Comparison of ENCODE assay signal across 13 mouse cellular contexts in genomic region chr9:30580500-30580899, GRCm38 (mm10).
"Had no signal": no experiment of that assay in that cellular context is flagged by ENCODE, and none has a peak within 500 bp of the region (broad histone marks: within the 10 kb centered on the region; RNA-seq: fewer than 3 reads in every experiment).

No protein-coding gene starts in this region.

- H3K27me3 ChIP-seq: kidney, embryonic 15.5 days; limb, embryonic 15.5 days; midbrain, embryonic 15.5 days; neural tube, embryonic 12.5 days had no signal

- H3K27ac ChIP-seq: kidney, embryonic 15.5 days; left cerebral cortex, adult 2 months; limb, embryonic 15.5 days; liver, embryonic 14.5 days; midbrain, embryonic 10.5 days; midbrain, embryonic 15.5 days; neural tube, embryonic 12.5 days had no signal

- DNase-seq: kidney, postnatal 14 days; lung, adult 18-20 months; lung, postnatal 36 days; retina, postnatal 1 day; right cerebral cortex, postnatal 4 days; thymus, postnatal 36 days had no signal

- H3K4me2 ChIP-seq: kidney, embryonic 15.5 days; limb, embryonic 15.5 days; midbrain, embryonic 15.5 days; neural tube, embryonic 12.5 days had no signal

- H3K4me3 ChIP-seq: kidney, embryonic 15.5 days; left cerebral cortex, adult 2 months; limb, embryonic 15.5 days; midbrain, embryonic 10.5 days; midbrain, embryonic 15.5 days; neural tube, embryonic 12.5 days had no signal

- H3K9me3 ChIP-seq: kidney, embryonic 15.5 days; limb, embryonic 15.5 days; midbrain, embryonic 10.5 days; midbrain, embryonic 15.5 days; neural tube, embryonic 12.5 days had no signal

- H3K4me1 ChIP-seq: kidney, embryonic 15.5 days; limb, embryonic 15.5 days; midbrain, embryonic 15.5 days; neural tube, embryonic 12.5 days had no signal

- H3K36me3 ChIP-seq: kidney, embryonic 15.5 days; limb, embryonic 15.5 days; midbrain, embryonic 10.5 days; midbrain, embryonic 15.5 days; neural tube, embryonic 12.5 days had no signal

- ATAC-seq: midbrain, embryonic 15.5 days had no signal

- H3K9ac ChIP-seq: kidney, embryonic 15.5 days; limb, embryonic 15.5 days; liver, embryonic 14.5 days; midbrain, embryonic 15.5 days; neural tube, embryonic 12.5 days had no signal
